Mouse (Mus musculus) liver, adult 2 months (tissue): ENCODE results near the gene Pdik1l.

Source experiments
- CTCF ChIP-seq: fragments of 200-500 bp; IDR thresholded peaks from 2 replicates; pipeline ENCODE4 v1.5.1; 2011; ENCODE audit warnings: low read depth, low read length, control low read depth
- POLR2A ChIP-seq: fragments of 200-500 bp; IDR thresholded peaks from 2 replicates; pipeline ENCODE4 v1.6.1; 2011; ENCODE audit warnings: low read length, control low read depth; ENCODE audit not compliant: insufficient read depth; ENCODE audit errors: extremely low read depth

- TF ChIP-seq CTCF (no peak), POLR2A (peak; percentile 59; the same call in 1 of the 2 replicates)
Measured at GRCm38 (mm10) chr4:134287168-134287564, 529 bp downstream of the Pdik1l start.
